Mouse (Mus musculus) adrenal gland, postnatal 36 days (tissue): ENCODE results near the gene Gal. TPM values are rescaled to one million over a fixed set of nuclear protein-coding genes. Genes with fewer than 3 reads are reported as not detected.
A peak's percentile ranks its signal among the peaks of the same experiment; 100 is the strongest.

Experiments
- DNase-seq, 2 experiments: peaks; one replicate each; pipeline ENCODE4 v3.0.0; 2021; ENCODE audit warnings: mixed read lengths in 1 of 2
- long read RNA-seq, 2 experiments: library from polyadenylated mRNA; stranded (forward); transcript quantifications; one replicate each; pipeline ENCODE4 v2.0.0; 2021; ENCODE audit warnings: borderline sequencing depth in 2 of 2
- total RNA-seq, 2 experiments: library from RNA; stranded (reverse); gene quantifications; 2 replicates each; pipeline ENCODE4 v1.2.3; 2021

Gene Gal
- 10 to 100 TPM; 36.3 to 93.3 TPM for total RNA-seq
- long read RNA-seq, experiment 1, transcript Gal-201 (6 exons, 672 nt): minor isoform, 6 of 81 reads
- long read RNA-seq, experiment 1, transcript Gal-202 (6 exons, 788 nt): major isoform, 74 of 81 reads
- long read RNA-seq, experiment 1, partial matches to known transcripts: 1 of 81 reads
- long read RNA-seq, experiment 1, other reads (novel, unspliced or antisense): 0 of 81 reads
- long read RNA-seq, experiment 2, transcript Gal-202 (6 exons, 788 nt): major isoform, 101 of 111 reads
- long read RNA-seq, experiment 2, transcript Gal-201 (6 exons, 672 nt): minor isoform, 5 of 111 reads
- long read RNA-seq, experiment 2, partial matches to known transcripts: 3 of 111 reads
- long read RNA-seq, experiment 2, other reads (novel, unspliced or antisense): 2 of 111 reads

DNA sequence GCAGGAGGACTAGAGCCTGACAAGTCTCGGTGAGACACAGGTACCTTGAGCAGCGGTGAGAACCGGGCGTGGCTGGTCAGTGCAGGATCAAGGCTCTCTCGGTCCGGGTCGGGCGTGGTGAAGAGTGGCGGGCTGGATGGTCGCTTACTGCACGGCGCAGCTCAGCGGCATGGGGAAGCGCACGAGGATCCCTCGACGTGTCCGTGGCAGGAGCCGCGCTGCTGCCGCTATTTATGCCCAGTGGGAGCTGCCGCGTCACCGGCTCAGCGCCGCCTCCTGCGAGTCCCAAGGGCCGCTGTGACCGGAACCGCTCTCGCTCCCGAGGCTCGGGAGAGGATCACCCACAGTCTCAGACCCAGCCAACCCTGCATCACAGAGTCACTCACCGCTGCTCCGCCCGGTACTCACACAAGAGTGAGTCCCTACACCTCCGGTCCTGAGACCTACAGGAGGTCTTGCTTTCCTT, at the start of gene Gal:
TSS of gene Gal (minus strand) at position 277 of the 466 bp plus-strand sequence.
- DNase-seq: peak; percentile 47 to 63

DNA sequence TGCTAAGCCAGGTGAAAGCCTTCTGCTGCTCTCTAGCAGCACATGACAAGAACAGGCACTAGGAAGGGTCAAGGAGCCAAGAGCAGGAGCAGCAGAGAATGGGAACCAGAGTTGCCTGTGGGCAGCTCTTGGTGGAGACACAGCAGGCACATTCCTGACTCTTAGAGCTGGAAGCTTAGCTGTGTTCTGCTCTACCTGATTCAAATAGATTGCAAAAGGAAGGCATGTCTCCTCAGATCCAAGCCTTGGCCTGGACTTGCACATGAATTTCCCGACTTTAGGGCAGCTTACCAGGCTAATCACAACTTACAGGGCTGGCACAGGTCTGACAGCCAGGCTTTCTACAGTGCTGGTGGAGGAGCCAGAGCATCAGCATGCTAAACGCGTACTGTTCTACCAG, 45.6 kb upstream of the Gal start:
- DNase-seq: no peak

DNA sequence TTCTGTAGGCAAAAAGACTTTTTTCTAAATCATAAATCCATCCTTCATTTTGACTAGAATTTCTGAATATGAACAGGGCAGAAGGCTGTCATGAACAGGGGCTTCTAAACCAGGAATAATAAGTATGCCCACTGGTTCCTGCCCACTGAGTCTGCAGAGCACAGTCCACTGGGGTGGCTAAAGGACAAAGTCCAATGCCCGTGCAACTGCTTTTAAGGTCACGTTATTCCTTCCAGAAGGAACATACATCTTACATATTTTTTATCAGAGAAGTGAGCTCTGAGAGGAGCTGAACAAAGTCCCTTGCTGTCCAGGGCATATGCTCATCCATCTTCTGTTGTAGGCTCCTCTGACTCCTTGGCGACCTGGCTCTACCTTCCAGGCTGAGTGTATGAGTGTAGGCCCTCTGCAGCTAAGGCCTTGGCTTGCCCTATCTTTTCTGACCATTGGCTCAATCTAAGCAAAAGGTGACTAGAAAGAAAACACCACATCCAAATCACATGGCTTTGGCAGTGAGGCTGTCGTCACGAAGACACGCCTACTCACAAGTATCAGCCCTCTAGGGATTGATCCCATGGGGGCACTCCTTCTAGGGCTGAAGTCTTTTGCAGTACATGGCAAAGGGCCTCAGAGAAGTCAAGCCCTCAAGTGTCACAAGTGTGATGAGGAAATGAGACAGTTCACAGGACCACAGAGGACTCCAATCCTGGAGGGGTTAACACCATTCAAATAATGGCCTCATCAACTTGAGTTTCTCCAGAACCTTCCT, 44.2 kb upstream of the Gal start:
- DNase-seq: peak in 1 of 2 experiments; percentile 36

DNA sequence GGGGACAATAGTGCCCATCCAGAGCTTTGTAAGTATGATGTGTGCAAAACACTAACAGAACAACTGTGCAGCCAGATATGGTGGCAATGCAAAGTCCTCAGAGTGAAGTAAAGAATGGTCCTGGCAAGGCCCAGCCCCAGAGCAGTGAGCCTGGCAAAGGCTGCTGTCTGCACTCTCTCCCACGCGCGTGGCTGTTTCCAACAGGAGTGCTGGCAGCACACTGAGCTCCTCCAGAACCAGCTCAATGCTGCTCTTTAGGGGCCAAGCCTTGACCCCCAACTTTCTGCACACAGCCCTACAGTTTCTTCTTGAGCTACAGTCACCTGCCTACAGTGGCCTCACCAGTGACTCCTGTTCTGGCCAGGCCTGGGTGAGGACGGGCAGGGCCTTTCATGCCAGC, 43.4 kb upstream of the Gal start:
- DNase-seq: no peak

DNA sequence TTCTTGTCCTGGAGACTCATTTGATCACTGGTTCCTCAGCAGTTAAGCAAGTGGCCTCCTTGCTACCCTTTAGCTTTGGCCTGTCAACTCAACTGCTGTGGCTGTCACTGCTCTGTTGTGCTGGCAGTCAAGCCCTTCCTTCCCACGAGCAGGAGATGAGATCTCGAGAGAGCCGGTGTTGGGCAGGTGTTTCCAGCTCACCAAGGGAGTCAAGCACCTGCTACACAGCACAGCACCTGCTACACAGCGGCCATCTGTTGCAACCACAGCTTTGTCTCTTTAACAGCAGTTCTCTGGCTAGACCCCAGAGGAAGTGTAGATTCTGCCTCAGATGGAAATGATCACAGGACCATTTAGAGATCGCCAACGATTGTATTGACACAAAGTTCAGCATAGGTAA, 37.3 kb upstream of the Gal start:
- no peak for DNase-seq

DNA sequence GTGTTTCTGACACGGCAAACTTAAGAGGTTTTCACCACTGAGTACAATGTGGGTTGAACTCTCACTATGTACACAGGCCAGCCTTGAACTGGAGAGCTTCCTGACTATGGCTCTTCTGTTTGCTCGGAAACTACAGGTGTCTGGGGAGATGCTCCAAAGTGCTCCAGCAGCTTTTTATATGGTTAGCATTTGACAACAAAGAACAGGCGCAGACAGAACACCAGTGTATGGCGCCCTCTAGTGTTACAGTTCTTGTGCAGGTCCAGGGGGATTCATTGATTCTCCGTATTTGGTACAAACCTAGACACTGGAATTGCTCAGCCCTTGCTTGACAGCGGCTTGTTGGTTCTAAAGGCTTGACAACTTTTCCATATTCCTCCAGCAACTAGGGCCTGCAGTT, 36.8 kb upstream of the Gal start:
- DNase-seq: peak; percentile 59 to 76

DNA sequence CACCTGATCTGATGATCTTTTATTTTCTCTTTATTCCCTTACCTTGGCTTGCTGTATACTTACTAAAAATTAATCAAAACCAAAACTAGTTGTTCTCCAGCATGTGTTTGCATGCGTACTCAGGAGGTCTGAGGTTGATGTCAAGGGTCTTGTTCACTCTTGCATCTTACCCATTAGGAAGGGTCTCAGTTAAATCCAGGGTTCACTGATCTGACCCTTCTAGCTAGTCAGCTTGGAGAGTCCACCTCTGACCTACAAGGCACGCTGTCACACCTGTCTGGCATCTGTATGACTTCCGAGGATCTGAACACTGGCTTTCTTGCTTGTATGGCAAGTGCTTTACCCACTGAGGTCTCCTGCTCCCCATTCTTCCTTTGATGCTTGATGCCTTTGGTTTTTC, 36.4 kb upstream of the Gal start:
- DNase-seq: no peak

DNA sequence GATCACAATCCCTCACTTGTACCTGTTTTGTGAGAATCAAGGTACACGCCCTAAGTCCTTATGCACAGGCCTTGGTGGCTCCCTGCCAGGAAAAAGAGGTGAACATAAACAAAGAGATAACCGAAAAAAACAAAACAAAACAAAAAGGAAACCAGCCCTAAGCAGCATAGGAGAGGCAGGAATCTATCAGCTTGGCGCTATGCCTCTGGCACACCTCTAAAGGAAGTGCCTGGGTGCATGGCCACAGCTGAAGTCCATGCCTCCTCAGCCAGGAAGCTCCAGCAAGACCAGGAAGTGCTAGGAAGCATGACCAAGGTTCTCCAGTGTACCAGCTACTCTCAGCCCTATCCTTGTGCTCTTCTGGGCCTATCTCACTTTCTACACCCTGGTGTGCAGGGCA, 34.9 kb upstream of the Gal start:
- DNase-seq: no peak

DNA sequence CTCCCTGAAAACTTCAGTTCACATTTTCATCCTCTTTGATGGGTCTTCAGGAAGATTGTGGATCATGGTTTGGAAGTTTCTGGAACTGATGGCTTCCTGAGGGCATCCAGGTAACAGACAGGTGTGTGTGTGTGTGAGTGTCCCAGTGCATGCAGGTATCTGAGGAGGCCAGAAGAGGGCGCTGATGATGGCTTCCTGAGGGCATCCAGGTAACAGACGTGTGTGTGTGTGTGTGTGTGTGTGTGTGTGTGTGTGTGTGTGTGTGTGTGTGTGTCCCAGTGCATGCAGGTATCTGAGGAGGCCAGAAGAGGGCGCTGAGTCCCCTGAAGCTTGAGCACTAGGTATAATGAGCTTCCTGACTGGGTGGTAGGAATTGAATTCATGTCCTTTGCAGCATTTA, 33.0 kb upstream of the Gal start:
- DNase-seq: no peak

DNA sequence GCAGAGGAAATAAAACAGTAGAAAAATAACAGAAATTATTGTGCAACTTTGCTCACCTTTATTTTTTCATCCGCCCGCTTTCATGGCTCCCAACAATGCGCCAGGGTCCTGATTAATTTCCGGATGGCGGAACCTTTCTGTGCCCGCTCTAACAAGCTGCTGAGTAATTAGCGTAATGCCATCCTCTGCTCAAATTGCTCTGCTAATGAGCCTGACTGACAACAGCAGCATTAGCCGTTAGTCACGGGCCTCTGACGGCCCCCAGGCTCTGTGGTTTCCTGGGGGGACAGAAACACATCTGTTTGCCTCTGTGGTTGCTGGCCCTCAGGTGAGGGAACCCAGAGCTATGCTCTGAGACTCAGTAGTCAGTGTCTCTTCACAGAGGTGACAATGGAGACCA, 26.7 kb upstream of the Gal start:
- no peak for DNase-seq

DNA sequence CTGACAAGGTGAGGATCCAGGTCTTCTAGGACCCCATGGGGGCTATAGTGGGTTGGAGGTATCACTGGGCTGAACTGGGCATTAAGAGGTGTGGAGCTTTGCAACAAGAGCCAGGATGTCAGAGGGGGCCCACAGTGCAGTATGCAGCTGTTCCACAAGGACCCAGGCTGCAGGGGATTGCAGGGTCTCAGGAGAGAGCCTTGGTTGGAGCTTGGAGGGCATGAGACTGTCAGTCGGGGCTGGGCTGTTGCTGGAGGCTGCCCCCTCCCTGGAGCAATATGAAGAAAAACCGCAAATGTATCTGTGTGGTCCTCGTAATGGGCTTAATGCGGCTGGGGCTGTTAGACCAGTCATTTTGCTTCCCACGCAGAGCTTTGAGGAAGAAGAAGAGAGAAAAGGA, 26.3 kb upstream of the Gal start:
- no peak for DNase-seq

DNA sequence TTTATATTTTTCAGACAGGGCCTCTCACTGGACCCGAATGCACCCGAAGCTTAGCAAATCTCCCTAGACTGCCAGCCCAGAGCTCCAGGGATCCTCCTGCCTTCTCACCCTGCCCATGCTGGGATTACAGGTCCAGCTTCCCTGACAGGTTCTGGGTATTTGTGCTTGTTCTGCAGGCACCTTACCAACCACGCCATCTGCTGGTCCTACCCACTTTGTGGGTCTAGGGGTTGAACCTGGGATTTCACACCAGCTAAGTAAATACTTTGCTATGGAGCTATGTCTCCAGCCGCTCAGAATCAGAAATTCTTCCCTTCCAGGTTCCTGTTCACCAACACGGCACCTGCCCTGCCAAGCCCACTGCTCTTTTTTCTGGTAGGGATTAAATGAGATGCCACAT, 23.6 kb upstream of the Gal start:
- DNase-seq: peak in 1 of 2 experiments; percentile 32

DNA sequence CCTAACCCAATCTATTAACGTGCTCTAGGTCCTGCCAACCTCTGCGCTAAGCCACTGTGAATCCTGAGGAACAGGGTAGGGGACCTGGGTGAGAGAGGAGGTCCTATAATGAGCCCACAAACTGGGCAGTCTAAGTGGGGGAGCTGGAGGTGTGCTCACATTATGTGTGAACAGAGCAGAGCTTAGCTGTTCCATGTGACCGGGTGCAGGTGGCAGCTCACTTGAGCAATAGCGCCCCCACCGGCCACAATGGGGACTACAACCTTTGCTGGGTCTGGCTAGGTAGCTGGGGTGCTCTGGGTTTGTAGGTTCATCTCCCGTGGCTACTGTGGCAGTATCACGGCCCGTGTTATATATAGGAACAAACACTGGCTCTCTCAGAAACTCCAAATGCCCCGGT, 22.5 kb upstream of the Gal start:
- DNase-seq: peak; percentile 35 to 49

DNA sequence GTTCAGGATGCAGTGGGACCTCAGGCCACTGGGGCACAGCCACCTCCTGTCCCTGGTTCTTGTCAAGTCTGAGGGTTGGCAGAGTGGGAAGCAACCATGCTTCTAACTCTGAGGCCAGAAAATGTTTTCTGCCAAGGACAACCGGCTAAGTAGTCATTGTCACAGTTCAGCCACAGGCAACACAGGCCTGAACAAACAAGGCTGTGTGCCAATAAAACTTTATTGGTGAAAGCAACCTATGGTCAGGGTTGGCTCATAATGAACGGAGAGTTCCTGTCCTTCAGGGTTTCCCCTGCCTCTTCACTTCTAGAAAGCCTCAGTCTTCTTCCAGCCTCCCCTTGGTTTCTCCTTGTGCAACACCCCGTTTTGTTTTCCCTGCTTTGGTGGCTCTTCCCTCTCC, 21.5 kb upstream of the Gal start:
- DNase-seq: no peak

DNA sequence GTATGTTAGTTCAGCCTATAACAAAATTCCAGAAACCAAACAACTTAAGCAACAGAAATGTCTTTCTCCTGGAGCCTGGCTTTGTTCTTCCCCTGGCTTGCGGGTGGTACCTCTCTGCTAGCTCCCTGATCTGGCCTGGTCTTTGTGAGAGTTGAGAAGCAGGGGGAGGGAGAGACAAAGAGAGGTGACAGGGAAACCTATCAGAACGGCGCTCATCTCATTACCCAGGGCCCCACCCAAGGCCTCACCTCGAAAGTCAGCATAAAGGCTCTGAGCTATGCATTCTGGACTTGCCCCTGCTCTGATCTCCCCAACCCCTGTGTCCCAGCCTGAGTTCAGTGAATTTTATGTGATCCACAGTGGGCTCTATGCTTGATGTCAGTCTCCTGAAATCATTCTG, 20.3 kb upstream of the Gal start:
- DNase-seq: no peak

DNA sequence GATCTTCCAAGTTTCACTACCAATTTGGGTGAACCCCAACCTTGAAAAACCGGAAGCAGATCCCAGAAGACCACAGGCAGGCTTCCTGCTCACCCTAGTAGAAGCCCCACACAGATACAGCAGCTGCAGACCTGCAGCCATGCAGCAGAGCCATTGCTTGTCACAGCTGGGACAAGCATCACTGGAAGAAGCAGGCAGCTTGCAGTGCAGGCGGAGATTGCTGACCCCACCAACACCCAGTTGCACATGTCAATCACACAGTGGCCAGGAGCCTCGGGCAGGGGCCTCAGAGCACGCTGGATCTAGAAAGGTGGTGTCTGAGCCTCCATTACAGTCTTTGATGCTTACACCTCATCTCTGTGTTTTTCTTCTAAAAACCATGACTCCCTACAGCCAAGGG, 19.8 kb upstream of the Gal start:
- DNase-seq: no peak

DNA sequence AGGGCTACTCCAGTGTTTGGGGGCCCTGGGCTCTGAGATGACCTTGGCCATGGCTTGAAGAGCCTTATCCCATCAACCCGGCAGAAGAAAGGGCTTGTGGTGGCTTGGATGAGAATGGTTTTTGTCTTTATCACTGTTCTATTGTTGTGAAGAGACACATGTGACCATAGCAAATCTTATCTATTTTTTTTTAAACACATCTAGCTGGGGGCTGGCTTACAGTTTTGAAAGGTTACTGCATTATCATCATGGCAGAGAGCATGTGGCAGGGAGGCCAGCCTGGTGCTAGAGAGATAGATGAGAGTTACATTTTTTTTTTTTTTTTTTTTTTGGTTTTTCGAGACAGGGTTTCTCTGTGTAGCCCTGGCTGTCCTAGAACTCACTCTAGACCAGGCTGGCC, 17.6 kb upstream of the Gal start:
- DNase-seq: no peak

DNA sequence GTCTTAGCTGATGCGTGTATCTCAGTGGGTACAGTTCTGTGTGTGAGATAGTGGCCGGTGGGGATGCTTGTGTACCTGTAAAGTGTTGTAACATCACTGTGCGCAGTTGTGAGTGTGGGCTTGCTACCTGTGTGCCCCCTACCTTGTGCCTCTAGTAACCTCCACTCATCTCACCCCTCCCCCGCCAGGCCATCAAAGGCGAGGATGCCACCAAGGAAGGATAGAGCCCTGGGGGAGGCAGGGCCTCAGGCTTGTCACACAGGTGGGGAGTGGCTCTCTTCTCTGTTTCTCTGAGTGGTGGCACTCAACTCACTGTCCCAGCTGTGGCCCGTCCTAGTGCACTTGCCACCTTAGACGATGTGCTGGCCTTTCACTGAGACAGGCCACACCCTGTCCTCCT, 16.7 kb upstream of the Gal start:
- no peak for DNase-seq

DNA sequence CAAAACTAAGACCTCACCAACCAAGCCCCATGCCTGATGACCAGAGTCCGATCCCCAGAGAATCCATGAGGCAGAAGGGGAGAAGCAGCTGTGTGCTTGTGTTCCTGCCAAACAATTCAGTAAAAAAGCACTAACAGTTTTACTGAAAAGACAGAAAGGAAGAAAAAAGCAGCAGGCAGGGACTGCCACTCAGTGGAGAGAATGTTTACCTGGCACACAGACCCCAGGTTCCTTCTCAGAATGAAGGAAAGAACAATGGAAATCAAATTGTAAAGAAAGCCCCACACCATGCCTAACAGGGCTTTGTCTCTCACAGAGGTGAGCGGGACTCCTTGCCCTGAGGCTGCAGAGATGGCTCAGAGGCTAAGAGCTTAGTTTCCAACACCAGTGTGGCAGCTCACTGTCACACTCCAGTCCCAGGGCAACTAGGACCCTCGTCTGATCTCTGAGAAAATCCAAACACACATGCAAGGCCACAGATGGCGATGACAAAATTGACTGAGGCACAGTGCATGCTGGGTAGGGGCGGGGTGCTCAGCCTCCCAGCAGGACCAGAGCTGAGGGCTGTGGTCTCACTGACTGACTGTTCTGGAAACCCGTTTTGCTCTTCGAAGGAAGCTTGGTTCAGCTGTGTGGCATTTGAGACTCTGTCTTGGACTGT, 14.9 kb upstream of the Gal start:
- DNase-seq: no peak

DNA sequence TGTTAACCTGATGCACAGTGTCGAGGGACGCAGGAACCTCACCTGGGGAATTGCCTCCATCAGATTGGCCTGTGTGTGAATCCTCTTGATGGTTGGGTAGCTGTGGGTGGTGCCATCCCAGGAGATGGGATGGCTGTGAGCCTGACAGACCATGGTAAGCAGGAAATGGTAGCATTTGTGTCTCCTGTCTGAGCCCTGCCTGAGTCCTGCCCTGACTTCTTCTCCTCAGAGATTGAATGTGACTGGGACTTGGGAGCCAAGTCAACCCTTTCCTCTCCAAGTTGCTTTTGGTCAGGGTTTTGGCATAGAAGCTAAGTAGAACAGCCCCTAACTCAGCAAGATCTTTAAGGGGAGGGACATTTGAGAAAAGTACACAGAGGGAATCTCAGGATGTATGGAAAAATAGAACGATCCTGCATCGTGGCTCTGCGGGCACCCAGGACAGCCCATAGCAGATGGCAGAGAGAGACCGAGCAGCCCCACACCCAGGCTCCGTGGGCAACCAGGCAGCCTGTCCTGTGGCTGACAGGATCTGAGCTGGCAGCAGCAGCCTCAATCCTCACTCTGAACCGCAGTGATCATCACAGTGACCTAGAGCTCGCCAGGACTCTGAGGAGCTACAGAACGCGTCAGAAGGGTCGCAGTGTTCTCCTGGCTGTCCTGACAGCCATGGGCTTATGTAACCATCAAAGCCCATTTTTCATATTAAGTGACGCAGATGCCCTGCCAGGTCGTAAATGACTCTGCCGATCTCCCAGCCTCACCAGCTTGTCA, 13.9 kb upstream of the Gal start:
- peak in 1 of 2 experiments; percentile 29 for DNase-seq

DNA sequence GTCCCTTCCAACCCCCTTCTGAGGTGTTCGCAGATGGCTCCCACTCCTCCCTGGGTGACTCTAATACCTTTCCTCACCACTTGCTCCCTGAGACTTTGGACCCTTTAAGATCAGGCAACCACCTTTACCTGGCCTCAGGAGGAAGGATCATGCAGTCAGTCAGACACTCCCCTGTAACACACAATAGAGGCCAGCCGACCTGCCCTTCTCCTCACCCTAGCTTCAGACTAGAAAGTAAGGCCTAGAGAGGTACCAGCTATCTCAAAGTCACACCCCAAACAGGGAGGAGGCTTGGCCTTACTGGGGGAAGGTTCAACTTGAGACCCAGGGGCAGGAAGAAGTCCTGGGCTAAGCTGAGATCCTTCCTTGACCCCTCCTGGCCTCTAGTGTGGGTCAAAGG, 9.9 kb upstream of the Gal start:
- DNase-seq: no peak

DNA sequence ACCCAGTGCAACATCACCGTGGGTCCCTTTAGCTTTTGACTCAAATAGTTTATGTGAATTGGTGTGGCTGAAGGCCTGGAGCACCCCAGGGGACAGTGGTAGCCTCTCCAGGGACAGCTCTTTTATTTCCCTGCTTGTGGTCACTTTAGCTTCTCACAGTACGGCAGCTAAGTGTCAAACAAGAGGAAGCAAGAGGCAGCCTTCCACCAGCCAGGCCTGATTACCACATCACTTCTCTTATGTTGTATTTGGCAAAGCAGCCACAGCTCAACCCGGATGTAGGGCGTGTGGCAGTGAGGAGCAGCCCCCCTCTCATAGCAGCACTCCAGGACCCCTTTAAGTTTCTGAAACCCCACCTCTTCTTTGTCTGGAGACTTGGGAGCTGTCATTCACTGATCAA, 8.6 kb upstream of the Gal start:
- DNase-seq: no peak
